Mouse (Mus musculus): ENCODE data around the gene Arhgap23. TPM values are rescaled to one million over a fixed set of nuclear protein-coding genes. Genes with fewer than 3 reads are reported as not detected.
A peak's percentile ranks its signal among the peaks of the same experiment; 100 is the strongest.

Arhgap23 gene
- polyA plus RNA-seq, 1 experiment from 2014 or later, result 7.8 TPM

DNA sequence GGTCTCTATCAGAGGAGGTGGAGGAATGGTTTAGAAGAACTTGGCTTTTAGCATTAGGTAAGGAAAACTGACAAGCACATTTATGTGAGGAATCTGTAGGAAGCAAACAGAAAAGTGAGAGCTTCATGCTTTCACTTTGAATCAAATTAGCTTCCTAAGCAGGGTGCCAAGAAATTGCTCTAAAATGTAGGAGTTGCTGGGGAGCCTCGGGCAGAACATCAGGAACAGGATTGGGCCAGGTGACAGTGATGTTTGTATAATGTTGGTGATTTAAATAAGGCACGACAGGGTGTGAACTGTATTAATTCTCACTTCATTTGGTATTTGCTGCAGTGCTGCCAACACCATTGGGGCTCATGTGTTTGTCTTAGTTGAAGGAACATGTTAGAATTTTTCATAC is 31.6 kb upstream of the Arhgap23 start:
- 62% methylated on average over 2 of the region's 2 CpGs for WGBS
- Histone ChIP-seq H3K27me3 (ENCODE audit: control insufficient read depth, insufficient read depth, low read length) (no peaks in the 10 kb centered on the region), H3K9ac (replicated peaks; ENCODE audit: low read length) (no peak overlapping the region), H3K9me3 (ENCODE audit: control insufficient read depth, low read length) (no peaks in the 10 kb centered on the region), H3K36me3 (ENCODE audit: control insufficient read depth, insufficient read depth, low read length) (peaks cover 71% of the 10 kb centered on the region), H3K27ac (replicated peaks; ENCODE audit: low read depth, low read length) (no peak overlapping the region), H3K4me1 (ENCODE audit: control insufficient read depth, insufficient read depth, low read length) (no peaks in the 10 kb centered on the region), H3K4me3 (replicated peaks; ENCODE audit: low read depth, low read length) (no peak overlapping the region), H3K4me2 (ENCODE audit: low read length) (no peak overlapping the region)
- ATAC-seq (ENCODE audit: low FRiP score, low TSS enrichment) (no peak), DNase-seq (no peak)

DNA sequence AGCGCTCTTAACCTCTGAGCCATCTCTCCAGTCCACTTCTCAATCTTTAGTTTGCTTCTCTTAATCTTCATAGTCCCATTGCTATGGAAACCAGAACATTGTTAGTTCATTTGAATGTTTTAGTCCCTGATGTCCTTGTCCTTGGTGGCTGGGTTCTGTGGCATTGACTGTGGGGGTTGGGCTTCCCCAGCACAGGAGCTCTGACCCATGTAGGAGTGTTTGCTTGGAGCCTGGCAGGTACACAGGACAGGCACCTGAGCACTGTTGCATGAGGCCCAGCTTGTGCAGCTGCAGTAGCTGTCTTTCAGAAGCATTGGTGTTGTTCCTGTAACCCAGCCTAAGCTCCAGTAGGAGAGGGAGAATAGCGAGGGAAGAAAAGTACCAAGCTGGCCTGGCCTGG is 27.5 kb upstream of the Arhgap23 start:
- Histone ChIP-seq H3K36me3 (ENCODE audit: control insufficient read depth, insufficient read depth, low read length) (peaks cover 83% of the 10 kb centered on the region), H3K27ac (replicated peaks; ENCODE audit: low read depth, low read length) (no peak overlapping the region)

DNA sequence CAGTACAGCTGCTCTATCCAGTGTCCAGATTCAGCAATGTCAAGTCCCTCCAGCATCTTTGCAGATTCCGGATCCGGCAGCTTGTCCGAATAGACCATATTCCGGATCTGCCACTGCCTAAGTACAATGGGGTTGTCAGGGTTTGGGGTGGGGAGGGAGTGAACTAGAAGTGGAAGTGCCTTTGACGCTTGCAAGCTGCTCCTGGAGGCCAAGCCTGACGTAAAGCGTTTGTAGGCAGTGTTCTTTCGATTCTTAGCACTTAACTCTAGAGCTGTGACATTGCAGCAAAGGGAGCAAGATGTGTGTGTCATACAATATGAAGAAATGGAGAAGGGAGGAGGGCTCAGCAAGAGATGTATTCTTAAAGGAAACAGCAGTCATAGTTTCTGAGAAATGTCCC is 26.2 kb upstream of the Arhgap23 start:
- Histone ChIP-seq H3K4me2 (ENCODE audit: low read length) (no peak overlapping the region), H3K9ac (replicated peaks; ENCODE audit: low read length) (no peak overlapping the region), H3K27ac (replicated peaks; ENCODE audit: low read depth, low read length) (no peak overlapping the region), H3K4me3 (replicated peaks; ENCODE audit: low read depth, low read length) (no peak overlapping the region), H3K27me3 (ENCODE audit: control insufficient read depth, insufficient read depth, low read length) (no peaks in the 10 kb centered on the region), H3K36me3 (ENCODE audit: control insufficient read depth, insufficient read depth, low read length) (peaks cover 83% of the 10 kb centered on the region), H3K4me1 (ENCODE audit: control insufficient read depth, insufficient read depth, low read length) (no peaks in the 10 kb centered on the region), H3K9me3 (ENCODE audit: control insufficient read depth, low read length) (no peaks in the 10 kb centered on the region)
- WGBS, result 87% methylated on average over 8 of the region's 8 CpGs
- ATAC-seq (ENCODE audit: low FRiP score, low TSS enrichment), result no peak
- DNase-seq, result no peak

More for the DNA sequence above, 27.5 kb upstream of the Arhgap23 start:
- ATAC-seq (ENCODE audit: low FRiP score, low TSS enrichment), result no peak
- Histone ChIP-seq H3K4me3 (replicated peaks; ENCODE audit: low read depth, low read length) (no peak overlapping the region), H3K27me3 (ENCODE audit: control insufficient read depth, insufficient read depth, low read length) (no peaks in the 10 kb centered on the region), H3K9ac (replicated peaks; ENCODE audit: low read length) (no peak overlapping the region), H3K4me1 (ENCODE audit: control insufficient read depth, insufficient read depth, low read length) (no peaks in the 10 kb centered on the region), H3K4me2 (ENCODE audit: low read length) (no peak overlapping the region), H3K9me3 (ENCODE audit: control insufficient read depth, low read length) (no peaks in the 10 kb centered on the region)
- 96% methylated on average over 2 of the region's 2 CpGs for WGBS
- DNase-seq, result no peak

DNA sequence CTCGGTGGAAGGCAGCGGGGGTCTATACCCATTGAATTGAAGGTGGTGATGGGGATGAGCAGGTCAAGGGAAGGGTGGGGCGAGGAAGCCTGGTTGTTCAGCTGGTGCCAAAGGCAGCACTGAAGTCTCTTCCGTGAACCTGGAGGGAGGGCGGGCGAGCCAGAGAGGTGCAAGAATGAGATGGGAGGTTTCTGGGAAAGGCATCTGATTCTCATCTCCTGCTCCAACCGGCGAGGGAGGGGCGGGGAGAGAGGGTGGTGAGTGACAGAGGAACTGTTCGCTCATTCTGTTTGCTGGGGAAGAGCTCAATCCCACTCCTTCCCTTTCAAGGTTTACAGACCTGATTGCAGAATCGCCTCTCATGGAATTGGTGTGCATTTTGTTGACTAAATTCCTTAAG is 21.7 kb upstream of the Arhgap23 start:
- ATAC-seq (ENCODE audit: low FRiP score, low TSS enrichment), result no peak

DNA sequence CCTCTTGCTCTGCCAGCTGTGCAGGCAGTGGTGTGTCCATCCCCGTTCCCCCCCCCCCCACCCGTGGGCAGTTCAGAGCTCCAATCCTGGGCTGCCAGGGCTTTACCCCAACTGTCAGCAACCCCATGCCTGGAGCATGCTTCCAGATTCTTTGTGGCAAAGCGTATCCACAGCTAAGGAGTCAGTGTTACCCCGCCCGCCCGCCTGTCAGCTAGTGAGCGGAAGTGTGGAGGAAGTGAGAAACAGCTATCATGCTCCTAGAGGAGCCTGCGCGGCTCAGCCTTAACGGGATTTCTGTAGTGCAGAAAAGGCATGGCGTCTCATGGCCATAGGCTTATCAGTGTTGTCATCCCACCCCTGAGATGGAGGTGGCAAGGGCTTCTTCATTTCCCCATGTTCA is 21.2 kb upstream of the Arhgap23 start:
- H3K9me3 ChIP-seq (ENCODE audit: control insufficient read depth, low read length), result no peaks in the 10 kb centered on the region
- no peaks in the 10 kb centered on the region for H3K27me3 ChIP-seq (ENCODE audit: control insufficient read depth, insufficient read depth, low read length)
- no peak overlapping the region for H3K9ac ChIP-seq (replicated peaks; ENCODE audit: low read length)
- WGBS, result 87% methylated on average over 11 of the region's 11 CpGs
- no peak for ATAC-seq (ENCODE audit: low FRiP score, low TSS enrichment)
- H3K36me3 ChIP-seq (ENCODE audit: control insufficient read depth, insufficient read depth, low read length), result peaks cover 77% of the 10 kb centered on the region
- H3K4me1 ChIP-seq (ENCODE audit: control insufficient read depth, insufficient read depth, low read length), result no peaks in the 10 kb centered on the region
- no peak overlapping the region for H3K27ac ChIP-seq (replicated peaks; ENCODE audit: low read depth, low read length)
- no peak overlapping the region for H3K4me2 ChIP-seq (ENCODE audit: low read length)
- DNase-seq, result no peak
- H3K4me3 ChIP-seq (replicated peaks; ENCODE audit: low read depth, low read length), result no peak overlapping the region

More for the DNA sequence above, 21.7 kb upstream of the Arhgap23 start:
- DNase-seq, result no peak
- Histone ChIP-seq H3K27ac (replicated peaks; ENCODE audit: low read depth, low read length) (no peak overlapping the region), H3K4me1 (ENCODE audit: control insufficient read depth, insufficient read depth, low read length) (no peaks in the 10 kb centered on the region), H3K27me3 (ENCODE audit: control insufficient read depth, insufficient read depth, low read length) (no peaks in the 10 kb centered on the region), H3K4me3 (replicated peaks; ENCODE audit: low read depth, low read length) (no peak overlapping the region), H3K9me3 (ENCODE audit: control insufficient read depth, low read length) (no peaks in the 10 kb centered on the region), H3K9ac (replicated peaks; ENCODE audit: low read length) (no peak overlapping the region), H3K4me2 (ENCODE audit: low read length) (no peak overlapping the region), H3K36me3 (ENCODE audit: control insufficient read depth, insufficient read depth, low read length) (peaks cover 82% of the 10 kb centered on the region)
- 69% methylated on average over 11 of the region's 11 CpGs for WGBS

DNA sequence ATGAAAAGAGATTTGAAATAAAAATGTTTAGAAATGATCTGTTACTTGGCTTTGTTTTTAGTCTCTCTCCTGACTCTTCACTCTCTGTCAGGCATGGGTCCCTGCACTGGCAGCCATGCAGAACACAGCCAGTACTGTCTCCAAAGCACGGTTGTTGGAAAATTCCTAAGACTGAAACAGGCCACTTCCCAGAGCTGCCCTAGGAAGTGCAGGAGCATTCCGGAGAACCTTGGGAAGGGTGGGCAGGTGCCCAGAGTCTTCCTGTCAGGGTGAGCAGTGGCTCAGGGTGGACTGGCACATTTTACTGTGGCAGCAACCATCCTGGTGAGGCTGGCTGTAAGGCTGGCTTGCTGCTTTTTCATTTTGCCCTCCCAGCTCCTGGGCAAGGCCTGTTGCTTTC is 16.8 kb upstream of the Arhgap23 start:
- H3K4me1 ChIP-seq (ENCODE audit: control insufficient read depth, insufficient read depth, low read length), result 0 out of 2 replicates have a peak, but pooled peaks cover 5% of the 10 kb centered on the region
- no peaks in the 10 kb centered on the region for H3K27me3 ChIP-seq (ENCODE audit: control insufficient read depth, insufficient read depth, low read length)
- H3K9me3 ChIP-seq (ENCODE audit: control insufficient read depth, low read length), result no peaks in the 10 kb centered on the region
- WGBS, result 62% methylated on average over 2 of the region's 2 CpGs
- H3K9ac ChIP-seq (replicated peaks; ENCODE audit: low read length), result no peak overlapping the region
- peaks cover 33% of the 10 kb centered on the region for H3K36me3 ChIP-seq (ENCODE audit: control insufficient read depth, insufficient read depth, low read length)
- ATAC-seq (ENCODE audit: low FRiP score, low TSS enrichment) (no peak), DNase-seq (no peak)
- no peak overlapping the region for H3K27ac ChIP-seq (replicated peaks; ENCODE audit: low read depth, low read length)
- H3K4me3 ChIP-seq (replicated peaks; ENCODE audit: low read depth, low read length), result no peak overlapping the region
- H3K4me2 ChIP-seq (ENCODE audit: low read length), result no peak overlapping the region

DNA sequence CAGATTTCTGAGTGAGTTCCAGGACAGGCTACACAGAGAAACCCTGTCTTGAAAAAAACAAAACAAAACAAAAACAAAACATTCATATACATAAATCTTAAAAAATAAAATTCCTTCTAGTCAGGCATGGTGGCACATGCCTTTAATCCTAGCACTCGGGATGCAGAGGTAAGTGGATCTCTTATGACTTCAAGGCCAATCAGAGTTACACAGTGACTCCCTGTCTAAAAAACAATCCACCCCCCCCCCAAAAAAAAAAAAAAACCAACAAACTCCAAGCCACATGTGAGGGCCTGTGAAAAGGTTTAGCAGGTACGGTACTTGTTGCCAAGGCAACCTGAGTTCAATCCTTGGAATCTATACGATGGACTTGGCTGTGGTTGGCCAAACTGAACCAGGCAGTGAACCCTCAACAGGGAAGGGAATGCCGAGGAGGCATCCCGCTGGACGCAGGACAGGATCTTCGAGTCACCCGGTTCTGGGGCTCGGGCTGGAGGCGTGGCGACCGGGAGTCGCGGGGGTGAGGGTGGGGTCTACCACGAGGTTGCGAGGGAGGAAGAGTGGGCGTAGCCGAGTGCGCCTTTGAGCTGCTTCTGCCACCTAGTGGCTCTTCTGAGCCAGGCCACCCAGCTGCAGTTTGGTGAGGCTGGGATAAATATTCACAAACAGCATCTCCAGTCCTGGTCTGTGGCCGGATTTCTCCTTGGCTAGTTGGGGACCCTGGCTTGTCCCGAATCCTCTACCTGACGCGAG is 15.2 kb upstream of the Arhgap23 start:
- Histone ChIP-seq H3K4me3 (replicated peaks; ENCODE audit: low read depth, low read length) (peak overlapping the region; percentile 28), H3K4me1 (ENCODE audit: control insufficient read depth, insufficient read depth, low read length) (peaks cover 12% of the 10 kb centered on the region), H3K9ac (replicated peaks; ENCODE audit: low read length) (no peak overlapping the region), H3K27me3 (ENCODE audit: control insufficient read depth, insufficient read depth, low read length) (no peaks in the 10 kb centered on the region), H3K4me2 (ENCODE audit: low read length) (peak overlapping the region; percentile 63), H3K27ac (replicated peaks; ENCODE audit: low read depth, low read length) (peak overlapping the region; percentile 20; the same call in 1 of the 2 replicates), H3K9me3 (ENCODE audit: control insufficient read depth, low read length) (no peaks in the 10 kb centered on the region), H3K36me3 (ENCODE audit: control insufficient read depth, insufficient read depth, low read length) (peaks cover 17% of the 10 kb centered on the region)
- DNase-seq (peak; percentile 91), ATAC-seq (ENCODE audit: low FRiP score, low TSS enrichment) (peak; percentile 60)
- WGBS, result 5% methylated on average over 23 of the region's 23 CpGs

DNA sequence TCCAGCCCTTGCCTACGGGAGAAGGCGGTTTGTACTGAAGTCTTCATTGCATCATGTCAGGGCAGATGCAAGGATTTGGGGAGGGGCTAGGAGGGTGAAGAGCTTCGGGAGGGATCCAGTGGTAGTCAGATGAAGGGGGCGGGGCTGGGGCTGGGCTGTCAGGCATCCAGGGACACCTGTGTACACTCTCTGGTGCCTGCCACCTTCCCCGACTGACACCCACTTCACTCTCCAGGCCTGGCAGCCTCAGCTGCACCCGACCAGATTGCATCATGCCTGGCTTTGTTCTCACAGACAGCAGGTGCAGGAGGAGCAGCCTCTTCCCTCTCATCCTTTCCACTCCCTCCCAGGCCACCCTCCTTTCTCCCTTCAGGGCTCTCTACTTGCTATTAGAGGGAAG is 14.3 kb upstream of the Arhgap23 start:
- WGBS, result 15% methylated on average over 6 of the region's 6 CpGs
- DNase-seq, result peak; percentile 42
- ATAC-seq (ENCODE audit: low FRiP score, low TSS enrichment), result peak; percentile 53; the same call in 1 of the 2 replicates

More for the DNA sequence above, 14.3 kb upstream of the Arhgap23 start:
- no peaks in the 10 kb centered on the region; the same call in 1 of the 2 replicates for H3K27me3 ChIP-seq (ENCODE audit: control insufficient read depth, insufficient read depth, low read length)
- H3K36me3 ChIP-seq (ENCODE audit: control insufficient read depth, insufficient read depth, low read length), result peaks cover 10% of the 10 kb centered on the region; the same call in 1 of the 2 replicates
- peak overlapping the region; percentile 63; the same call in 1 of the 2 replicates for H3K4me2 ChIP-seq (ENCODE audit: low read length)
- no peak overlapping the region for H3K4me3 ChIP-seq (replicated peaks; ENCODE audit: low read depth, low read length)
- H3K4me1 ChIP-seq (ENCODE audit: control insufficient read depth, insufficient read depth, low read length), result peaks cover 22% of the 10 kb centered on the region
- H3K9ac ChIP-seq (replicated peaks; ENCODE audit: low read length), result no peak overlapping the region
- H3K9me3 ChIP-seq (ENCODE audit: control insufficient read depth, low read length), result no peaks in the 10 kb centered on the region
- H3K27ac ChIP-seq (replicated peaks; ENCODE audit: low read depth, low read length), result peak overlapping the region; percentile 20

All from midbrain, embryonic 14.5 days (tissue).